Mouse (Mus musculus) left cerebral cortex, postnatal 25 days (tissue): ENCODE measurements around the gene Abca7. TPM values are rescaled to one million over a fixed set of nuclear protein-coding genes. Genes with fewer than 3 reads are reported as not detected.
"Not testable (repeated sequence)": the region's sequence is repeated elsewhere in the genome, so short reads cannot be mapped to it uniquely, and the experiment has no call there.

ENCODE experiments used
- DNase-seq, 2 experiments: peaks; one replicate each; pipeline ENCODE4 v3.0.0; 2022; ENCODE audit warnings: low spot score in 2 of 2, mixed read lengths in 1 of 2
- intact Hi-C: fragments of 180-260 bp; cut with DNase I; formaldehyde crosslinking; loops from one replicate; pipeline ENCODE4 v1.15.1; 2025
- total RNA-seq, 2 experiments: library from RNA; stranded (reverse); gene quantifications; 2 replicates each; pipeline ENCODE4 v1.2.3; 2021

The Abca7 gene
- total RNA-seq, 2 experiments from 2014 or later: 10.9 to 12.3 TPM

DNA sequence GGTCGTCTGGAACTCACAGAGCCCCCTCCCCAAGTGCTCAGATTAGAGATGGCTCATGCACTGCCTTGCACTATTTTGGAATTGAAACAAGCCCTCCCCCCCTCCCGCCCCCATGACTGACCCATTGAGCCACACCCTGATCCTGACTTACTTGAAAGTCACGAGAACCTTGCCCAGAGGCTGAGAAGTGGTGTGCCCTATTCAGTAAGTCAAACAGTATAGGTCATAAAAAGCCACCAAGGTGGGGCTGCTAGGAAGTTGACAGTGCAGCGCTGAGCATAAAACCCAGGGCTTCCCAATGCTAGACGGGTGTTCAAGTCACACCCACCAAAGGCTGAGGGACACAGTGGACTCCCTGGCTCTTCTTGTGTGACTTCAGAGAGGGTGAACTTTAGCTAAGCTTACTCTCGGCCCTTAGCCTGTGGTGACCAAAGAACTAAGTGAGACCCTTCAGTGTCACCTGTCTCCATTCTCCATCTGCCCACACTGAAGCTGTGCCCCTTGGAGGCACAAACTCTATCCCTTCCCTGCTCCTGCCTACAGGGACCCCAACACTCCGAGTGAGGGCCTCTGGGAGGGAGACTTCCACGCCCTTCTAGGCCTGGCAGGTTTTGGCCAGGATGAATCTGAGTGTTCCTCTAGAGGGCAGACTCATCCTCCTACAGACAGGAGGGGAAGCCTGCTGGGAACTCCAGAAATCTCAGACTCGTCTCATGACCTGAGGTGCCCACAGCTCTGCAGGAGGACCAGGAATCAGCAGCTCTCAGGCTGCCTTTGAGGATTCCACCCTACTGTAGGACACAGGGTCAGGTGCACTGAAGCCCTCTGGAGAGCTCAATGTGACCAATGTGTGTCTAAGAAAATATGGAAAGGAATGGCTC is 37.5 kb downstream of the Abca7 start:
- intact Hi-C loops: no loop called here
- DNase-seq: no peak

DNA sequence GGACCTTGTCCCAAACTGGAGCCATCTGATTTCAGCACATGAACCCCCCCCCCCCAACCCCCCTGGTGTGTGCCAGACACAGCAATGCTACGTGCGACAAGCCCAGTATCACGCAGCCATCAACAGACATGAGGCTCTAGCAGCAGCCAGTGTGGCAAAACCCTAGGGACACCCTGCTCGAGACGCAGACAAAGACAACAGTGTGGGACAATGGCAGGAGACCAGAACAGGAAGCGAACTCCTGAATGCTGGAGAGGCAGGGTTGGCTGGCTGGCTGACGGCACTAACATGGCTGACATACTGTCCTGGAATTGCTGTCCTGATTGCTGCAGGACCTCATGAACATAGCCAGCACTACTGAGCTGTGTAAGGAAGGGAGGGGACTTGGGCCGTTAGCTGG is 38.9 kb downstream of the Abca7 start:
- intact Hi-C loops: loop anchor here (5.0 kb wide), 1 partner anchor 77 kb away; no protein-coding TSS in a partner anchor
- no peak for DNase-seq

DNA sequence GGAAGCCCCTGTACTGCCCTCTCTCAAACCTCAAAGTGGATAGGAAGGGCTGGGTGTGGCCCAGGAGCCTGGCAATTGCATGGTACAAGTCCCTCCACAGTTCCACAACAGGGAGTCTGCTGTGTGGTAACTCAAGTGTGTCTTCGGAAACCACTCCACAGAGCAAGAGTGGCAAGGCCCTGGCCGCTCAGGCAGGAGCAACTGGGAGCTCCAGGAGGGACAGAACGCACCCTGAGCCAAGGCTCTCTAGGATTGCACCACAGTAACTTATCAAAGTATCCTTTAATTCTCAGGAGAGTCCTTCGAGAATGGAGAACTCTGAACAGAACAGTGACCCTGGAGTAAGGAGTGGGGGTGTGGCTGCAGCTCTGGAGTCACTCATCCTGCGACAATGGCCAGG is 39.4 kb downstream of the Abca7 start:
- intact Hi-C loops: loop anchor here (5.0 kb wide), 1 partner anchor 77 kb away; no protein-coding TSS in a partner anchor
- no peak for DNase-seq

DNA sequence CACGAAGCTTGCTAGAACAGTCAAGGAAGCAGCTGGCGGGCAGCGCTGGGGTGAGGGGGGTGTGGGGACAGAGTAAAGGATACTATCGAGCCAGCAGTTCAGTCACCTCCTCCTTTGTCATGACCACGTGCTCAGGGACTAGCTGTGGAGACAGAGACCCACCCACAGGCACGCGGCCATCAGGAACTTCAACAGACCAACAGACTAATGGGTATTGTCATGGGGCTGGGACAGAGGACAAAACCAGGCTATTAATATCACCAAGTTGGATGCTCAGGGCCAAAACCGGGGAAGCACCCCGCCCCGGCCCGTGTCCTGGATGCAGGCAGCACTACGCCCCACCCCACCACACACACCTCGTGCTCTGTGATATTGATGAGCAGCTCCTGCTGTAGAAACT is 40.5 kb downstream of the Abca7 start:
- intact Hi-C loops: loop anchor here (5.0 kb wide), 1 partner anchor 75 kb away; no protein-coding TSS in a partner anchor
- DNase-seq: no peak

DNA sequence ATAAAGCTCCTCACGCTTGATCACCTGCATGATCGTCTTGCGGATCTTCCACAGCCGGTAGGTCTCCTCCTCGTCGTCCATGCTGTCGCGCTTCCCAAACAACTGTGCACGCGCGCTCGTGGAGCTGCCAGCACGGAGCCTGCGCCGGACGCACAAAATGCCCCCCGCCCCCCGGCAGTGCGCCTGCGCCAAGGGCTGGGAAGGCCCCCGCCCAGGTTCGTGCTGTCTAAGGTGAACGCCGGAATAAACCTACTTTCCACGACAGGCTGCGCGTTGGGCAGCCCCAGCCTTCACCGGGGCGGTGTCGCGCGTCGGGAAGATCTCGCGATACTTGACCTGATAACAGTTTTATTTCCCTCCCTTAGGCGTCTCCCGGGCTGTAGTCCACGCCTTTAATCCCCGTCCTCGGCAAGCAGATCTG is 43.3 kb downstream of the Abca7 start, which contains the start of gene Polr2e:
Gene Polr2e, minus strand, starts transcription at position 237 of the 421 bp plus-strand sequence.
- DNase-seq: peak; percentile 95 to 99
- intact Hi-C loops: loop anchor here (2.0 to 5.0 kb wide), 2 partner anchors 55 to 73 kb away; partner anchors contain the start of gene Tmem259

DNA sequence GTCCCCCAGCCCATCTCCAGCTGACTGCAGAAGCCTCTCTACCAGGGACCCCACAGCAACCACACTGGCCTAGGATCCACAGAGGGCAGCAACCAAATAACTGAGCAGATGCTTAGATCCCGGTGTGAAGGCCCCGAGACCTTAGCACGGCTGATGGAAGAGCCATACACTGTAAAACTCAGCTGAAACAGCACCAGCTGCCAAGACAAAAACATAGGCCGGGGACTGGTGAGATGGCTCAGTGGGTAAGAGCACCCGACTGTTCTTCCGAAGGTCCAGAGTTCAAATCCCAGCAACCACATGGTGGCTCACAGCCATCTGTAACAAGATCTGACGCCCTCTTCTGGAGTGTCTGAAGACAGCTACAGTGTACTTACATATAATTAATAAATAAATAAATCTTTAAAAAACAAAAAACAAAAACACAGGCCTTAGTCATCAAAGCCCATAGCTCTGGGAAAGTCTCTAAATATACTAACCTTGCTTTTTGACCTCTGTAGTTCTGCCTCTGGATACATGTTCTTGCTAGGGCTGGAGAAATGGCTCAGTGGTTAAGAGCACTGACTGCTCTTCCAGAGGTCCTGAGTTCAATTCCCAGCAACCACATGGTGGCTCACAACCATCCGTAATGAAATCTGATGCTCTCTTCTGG is 45.2 kb downstream of the Abca7 start:
- DNase-seq, intact Hi-C loops: not testable (repeated sequence)

DNA sequence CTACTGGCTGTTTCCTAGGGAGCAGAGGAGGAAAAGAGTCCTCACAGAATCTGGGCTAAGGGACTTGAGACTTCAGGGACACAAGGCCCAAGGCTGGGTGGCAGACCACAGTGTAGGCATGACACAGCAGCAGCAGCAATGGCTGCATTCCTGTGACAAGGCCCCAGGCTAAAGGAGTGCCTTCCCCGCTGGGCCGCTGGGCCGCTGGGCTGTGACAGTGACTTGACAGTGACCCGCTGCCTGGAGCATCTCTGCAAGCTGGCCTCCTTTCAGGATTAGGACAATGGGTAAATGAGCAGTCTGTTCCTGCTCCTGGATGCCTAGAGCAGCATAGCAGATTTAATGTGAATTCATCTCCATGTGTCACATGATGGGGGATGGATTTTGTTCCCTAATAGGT is 47.8 kb downstream of the Abca7 start:
- intact Hi-C loops: no loop called here

DNA sequence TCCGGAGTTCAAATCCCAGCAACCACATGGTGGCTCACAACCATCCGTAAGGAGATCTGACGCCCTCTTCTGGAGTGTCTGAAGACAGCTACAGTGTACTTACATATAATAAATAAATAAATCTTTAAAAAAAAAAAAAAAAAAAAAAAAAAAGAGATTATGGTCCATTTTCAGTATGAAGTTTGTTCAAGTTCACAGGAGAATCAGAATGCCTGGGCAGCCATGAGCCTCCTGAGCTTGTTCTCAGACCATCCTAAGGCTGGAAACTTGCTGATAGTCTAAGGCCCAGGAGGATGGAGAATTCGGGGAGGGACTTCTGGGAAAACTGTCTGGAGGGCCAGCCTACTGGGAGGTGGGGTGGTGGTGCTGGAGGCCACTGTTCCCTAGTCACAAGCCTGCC is 49.1 kb downstream of the Abca7 start:
- intact Hi-C loops, DNase-seq: not testable (repeated sequence)

More for the DNA sequence above, 47.8 kb downstream of the Abca7 start:
- no peak for DNase-seq

DNA sequence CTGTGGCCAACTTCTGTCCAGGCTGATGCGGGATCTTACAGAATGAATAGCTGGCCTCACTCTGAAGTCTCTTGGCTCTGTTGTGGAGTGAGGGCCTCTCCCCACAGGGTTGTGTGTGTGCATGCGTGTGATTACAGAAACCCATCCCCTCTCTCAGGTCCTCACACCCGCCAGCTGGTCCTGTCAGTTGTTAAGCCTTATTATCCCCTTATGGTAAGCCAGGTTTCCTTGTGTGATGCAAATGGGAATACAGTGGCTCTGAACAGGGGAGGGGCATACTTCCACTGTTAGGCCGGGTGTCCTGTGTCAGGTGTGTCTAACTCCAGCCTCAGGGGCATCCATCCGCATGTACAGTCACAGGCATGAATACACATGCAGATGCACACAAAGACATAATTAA is 49.5 kb downstream of the Abca7 start:
- DNase-seq: no peak
- intact Hi-C loops: no loop called here

DNA sequence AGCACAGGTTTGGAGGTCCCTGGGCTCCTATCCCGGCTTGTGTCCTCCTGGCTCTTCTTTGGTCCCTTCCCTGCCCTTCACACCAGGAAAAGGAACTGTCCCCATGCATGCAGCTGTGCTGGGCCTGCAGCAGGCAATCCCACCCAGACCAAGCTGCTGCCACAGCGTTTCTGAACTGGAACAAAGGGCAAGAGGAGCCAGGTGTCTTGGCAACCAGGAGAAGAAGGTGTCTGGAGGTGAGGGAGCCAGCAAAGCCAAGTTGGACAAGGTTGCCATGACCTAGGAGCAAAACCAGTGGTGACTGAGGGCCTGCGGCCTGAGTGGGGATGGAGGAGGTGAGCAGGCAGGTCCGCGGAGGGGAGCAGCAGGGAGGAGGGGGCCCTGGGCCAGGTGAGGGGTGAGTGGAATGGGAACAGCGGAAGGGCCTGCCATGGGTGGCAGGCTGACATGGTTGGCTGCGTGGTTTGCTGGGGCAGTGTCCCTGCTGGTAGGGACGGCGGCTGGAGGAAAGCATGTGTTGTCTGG is 50.8 kb downstream of the Abca7 start, which contains the start of gene Gpx4:
Gene Gpx4, plus strand, starts transcription at position 126 of the 525 bp plus-strand sequence.
- intact Hi-C loops: no loop called here
- DNase-seq: no peak

DNA sequence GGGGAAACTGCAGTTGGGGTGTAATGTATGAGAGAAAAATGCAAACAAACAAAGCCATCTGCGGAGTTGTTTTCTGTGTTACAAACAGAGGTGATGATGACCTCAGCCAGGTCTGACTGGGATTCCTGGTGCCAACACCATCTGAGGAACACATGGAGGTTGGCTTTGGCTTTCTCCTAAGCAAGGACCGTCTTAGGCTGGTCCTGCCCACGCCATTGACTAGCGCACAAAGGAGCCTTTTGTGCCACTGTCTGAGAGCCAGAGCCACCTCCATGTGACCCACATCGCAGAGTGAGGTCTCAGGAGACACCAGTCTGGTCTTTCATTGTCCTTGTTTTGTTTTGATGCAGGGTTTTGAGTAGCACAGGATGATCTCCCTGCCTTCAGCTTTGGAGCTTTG is 52.1 kb downstream of the Abca7 start:
- no peak for DNase-seq
- intact Hi-C loops: no loop called here

DNA sequence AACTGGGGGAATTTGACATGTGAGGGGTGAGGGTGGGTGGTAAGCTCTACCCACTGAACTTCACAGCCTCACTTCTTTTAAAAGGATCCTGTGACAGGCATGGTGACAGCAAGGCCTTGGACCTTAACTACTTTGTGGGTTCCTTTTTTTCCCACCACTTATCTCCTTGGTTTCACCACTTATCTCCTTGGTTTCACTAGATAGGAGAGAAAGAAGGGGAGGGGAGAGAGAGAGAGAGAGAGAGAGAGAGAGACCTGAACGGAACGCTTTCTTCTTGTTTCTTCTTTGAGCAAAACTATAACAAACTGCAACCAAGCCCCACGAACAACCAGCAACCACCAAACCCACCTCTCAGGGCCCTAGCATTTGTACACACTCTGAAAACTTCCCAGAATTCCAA is 52.5 kb downstream of the Abca7 start:
- intact Hi-C loops: no loop called here
- no peak for DNase-seq

DNA sequence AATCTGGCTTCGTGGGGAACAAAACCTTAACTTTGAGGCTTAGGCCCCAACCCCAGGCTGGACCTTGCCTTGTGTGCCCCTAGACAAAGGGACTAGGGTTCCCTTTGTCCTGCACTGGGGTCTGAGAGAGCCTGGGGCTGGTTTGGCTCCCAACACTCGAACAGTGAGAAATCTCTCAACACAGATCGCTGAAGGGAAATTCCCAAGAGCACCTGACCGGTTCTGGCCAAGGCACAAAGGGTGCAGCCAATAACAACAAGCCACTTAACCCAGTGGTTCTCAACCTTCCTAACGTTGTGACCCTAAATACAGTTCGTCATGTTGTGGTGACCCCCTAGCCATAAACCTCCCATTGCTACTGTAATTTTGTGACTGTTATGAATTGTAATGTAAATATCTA is 54.0 kb downstream of the Abca7 start:
- intact Hi-C loops: loop anchor here (5.0 kb wide), 1 partner anchor 63 kb away; the partner anchor contains the start of gene Cnn2
- DNase-seq: no peak

DNA sequence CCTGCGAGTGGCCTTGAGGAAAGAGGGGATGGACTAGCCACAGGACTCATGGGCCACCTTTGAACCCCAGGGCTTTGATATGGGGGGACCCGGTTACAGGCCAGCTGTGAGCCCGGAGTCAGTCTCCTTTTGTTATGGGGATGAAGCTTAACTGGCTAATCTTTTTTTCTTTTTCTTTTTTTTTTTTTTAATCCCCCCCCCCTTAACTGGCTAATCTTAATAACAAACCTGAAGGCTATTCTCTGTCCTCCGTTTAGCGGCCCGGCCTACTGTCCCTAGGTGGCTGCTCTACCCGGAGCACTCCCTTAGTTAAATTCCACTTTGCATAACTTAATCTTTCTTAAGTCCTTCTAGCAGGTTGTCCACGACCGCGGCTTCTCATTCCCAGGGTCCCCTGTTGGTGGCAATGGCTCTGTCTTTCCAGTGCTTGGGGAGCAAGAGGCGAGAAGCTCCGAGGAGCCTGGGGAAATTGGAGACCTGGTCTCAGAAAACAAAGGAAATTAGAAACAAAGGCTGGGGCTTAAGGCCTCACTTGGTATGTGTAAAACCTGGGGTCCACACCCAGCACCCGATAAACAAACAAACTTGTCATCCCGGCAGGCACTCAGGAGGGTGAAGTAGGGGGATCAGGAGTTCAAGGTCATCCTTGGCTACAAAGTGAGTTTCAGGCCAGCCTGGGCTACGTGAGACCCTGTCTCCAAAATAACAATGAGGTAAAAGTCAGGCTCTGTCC is 54.8 kb downstream of the Abca7 start:
- intact Hi-C loops: loop anchor here (5.0 kb wide), 1 partner anchor 64 kb away; the partner anchor contains the start of gene Cnn2
- DNase-seq: no peak

DNA sequence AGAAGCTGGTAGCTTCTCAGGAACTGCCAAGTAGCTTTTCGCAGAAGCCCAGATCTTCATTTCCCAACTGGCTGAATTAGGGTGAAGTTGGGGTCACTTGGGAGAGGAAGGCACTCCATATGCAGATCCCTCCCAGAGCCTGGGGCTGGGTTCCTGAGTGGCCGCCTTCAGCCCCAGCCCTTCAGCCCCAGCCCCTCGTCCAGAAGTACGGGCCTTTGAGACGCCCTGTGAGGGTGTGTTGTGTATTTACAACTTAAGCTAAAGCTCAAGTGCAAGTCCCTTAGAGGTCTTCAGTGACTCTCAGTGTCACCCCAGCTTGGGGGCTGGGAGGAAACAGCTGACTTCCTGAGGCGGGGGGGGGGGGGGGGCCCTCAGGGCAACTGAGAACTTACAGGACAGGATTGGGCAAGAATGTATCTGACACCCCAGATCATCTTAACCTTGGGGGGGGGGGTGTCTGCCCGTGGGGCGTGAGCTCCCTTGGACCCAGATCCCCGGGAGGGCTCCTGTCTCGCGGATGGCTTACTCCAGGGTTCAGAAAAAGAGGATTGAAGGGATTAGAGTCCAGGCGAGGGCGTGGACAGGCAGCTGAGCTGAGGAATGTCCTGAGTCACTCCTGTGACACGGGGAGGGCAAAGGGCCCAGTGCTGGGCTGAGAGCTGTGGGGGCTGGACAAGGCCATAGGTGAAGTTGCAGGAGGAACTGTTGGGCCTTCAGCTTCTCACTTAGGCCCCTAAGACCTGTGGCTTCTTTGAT is 55.5 kb downstream of the Abca7 start:
- intact Hi-C loops: loop anchor here (5.0 kb wide), 1 partner anchor 64 kb away; the partner anchor contains the start of gene Cnn2
- no peak for DNase-seq

DNA sequence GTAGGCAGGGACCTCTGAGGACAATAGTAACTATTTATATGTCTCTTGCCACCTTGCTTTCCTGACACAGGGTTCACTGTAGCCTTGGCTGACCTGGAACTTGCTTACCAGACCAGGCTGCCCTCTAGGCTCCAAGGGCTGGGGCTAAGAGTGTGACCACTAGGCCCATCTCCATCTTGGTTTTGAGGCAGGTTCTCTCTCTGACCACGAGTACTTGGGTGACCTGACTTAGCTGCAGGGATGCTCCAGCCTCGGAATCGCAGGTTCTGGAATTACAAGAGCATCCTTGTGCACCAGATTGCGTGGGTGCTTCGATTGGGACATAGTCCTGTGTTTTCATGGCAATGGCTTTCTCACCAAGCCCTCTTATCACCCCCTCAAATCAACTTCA is 56.1 kb downstream of the Abca7 start:
- no peak for DNase-seq
- intact Hi-C loops: loop anchor here (5.0 kb wide), 1 partner anchor 65 kb away; the partner anchor contains the start of gene Cnn2

DNA sequence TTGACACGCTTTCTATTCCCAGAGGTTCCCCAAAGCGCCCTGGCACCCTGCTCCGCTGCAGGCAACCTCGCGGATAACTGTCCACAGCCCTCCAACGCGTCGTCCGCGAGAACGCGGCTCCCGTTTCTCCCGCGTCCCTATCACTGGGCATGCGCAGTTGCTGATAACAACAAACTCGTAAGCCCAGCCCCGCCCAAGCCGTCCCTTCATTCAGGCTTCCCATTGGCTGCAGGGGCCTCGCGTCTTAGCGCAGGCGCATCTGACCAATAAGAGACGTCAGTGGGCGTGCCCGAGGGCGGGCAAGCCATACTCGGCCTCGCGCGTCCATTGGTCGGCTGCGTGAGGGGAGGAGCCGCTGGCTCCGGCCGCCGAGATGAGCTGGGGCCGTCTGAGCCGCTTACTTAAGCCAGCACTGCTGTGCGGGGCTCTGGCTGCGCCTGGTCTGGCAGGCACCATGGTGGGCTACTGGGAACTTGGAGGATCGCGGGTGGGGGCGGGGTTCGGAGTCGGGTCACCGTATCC is 57.0 kb downstream of the Abca7 start:
- peak; percentile 100 for DNase-seq
- intact Hi-C loops: loop anchor here (1.0 to 5.0 kb wide), 2 partner anchors 62 to 66 kb away; partner anchors contain the start of genes Cnn2 and Stk11
